In genomic region chr8:46295101-46295534, GRCm38 (mm10) we compare ENCODE assay signal across 25 mouse cellular contexts. TPM values are rescaled to one million over a fixed set of nuclear protein-coding genes. Genes with fewer than 3 reads are reported as not detected.
A peak's percentile ranks its signal among the peaks of the same experiment; 100 is the strongest.
DNase-seq lines count a peak whose midpoint lies in the region; ATAC-seq lines count a peak whose summit lies in the region.
"Had no signal": no experiment of that assay in that cellular context is flagged by ENCODE, and none has a peak within 500 bp of the region (broad histone marks: within the 10 kb centered on the region; RNA-seq: fewer than 3 reads in every experiment).

No protein-coding gene starts in this region.

- no peak overlapping the region for H3K27ac ChIP-seq in neural tube, embryonic 15.5 days (replicated peaks)
- no peak overlapping the region for H3K27ac ChIP-seq in forebrain, embryonic 16.5 days (ENCODE audit: low read length)
- H3K27ac ChIP-seq: heart, adult 2 months; kidney, embryonic 15.5 days; lung, embryonic 15.5 days had no signal

- peaks cover 88% of the 10 kb centered on the region for H3K27me3 ChIP-seq in neural tube, embryonic 15.5 days (replicated peaks)
- peaks cover 79% of the 10 kb centered on the region for H3K27me3 ChIP-seq in forebrain, embryonic 16.5 days (replicated peaks; ENCODE audit: control insufficient read depth, insufficient read depth, low read length)

- WGBS in neural tube, embryonic 15.5 days, result under 1% methylated on average over 14 of the region's 14 CpGs
- WGBS in forebrain, embryonic 16.5 days, result under 1% methylated on average over 14 of the region's 14 CpGs

- ATAC-seq in neural tube, embryonic 15.5 days (ENCODE audit: low FRiP score), result no peak
- peak; percentile 57; the same call in 1 of the 2 replicates for ATAC-seq in forebrain, embryonic 16.5 days

- no peak overlapping the region for H3K4me3 ChIP-seq in neural tube, embryonic 15.5 days (replicated peaks)
- no peak overlapping the region for H3K4me3 ChIP-seq in forebrain, embryonic 16.5 days (replicated peaks; ENCODE audit: low read length)
- H3K4me3 ChIP-seq: erythroblast, embryonic 14.5 days; lung, embryonic 15.5 days; myocyte had no signal

- no peaks in the 10 kb centered on the region for H3K9me3 ChIP-seq in neural tube, embryonic 15.5 days (replicated peaks)
- H3K9me3 ChIP-seq in forebrain, embryonic 16.5 days (ENCODE audit: control insufficient read depth, low read length), result no peaks in the 10 kb centered on the region
- H3K9me3 ChIP-seq: kidney, embryonic 15.5 days; lung, embryonic 15.5 days had no signal

- H3K4me2 ChIP-seq in neural tube, embryonic 15.5 days, result no peak overlapping the region
- peak overlapping the region; percentile 21 for H3K4me2 ChIP-seq in forebrain, embryonic 16.5 days (ENCODE audit: low read length)

- DNase-seq in embryo, embryonic 10 days (ENCODE audit: low spot score), result peak; percentile 49
- no peak for DNase-seq in embryo, embryonic 9.5 days (ENCODE audit: extremely low spot score)
- DNase-seq in neural tube, embryonic 10.5 days (ENCODE audit: extremely low spot score, low spot score), result peak; percentile 30
- no peak for DNase-seq in gastrocnemius, postnatal 10 days
- no peak for DNase-seq in ovary, adult 18-20 months (ENCODE audit: low spot score)
- DNase-seq in frontal cortex, postnatal 10 days (ENCODE audit: low spot score in 2 of 2), result no peak
- DNase-seq: cerebellum, adult 11-12 months; gastrocnemius, adult 2 months; heart, adult 2 months; right cerebral cortex, postnatal 14 days; thymus, postnatal 36 days had no signal

- peaks cover 35% of the 10 kb centered on the region for H3K4me1 ChIP-seq in neural tube, embryonic 15.5 days
- H3K4me1 ChIP-seq in forebrain, embryonic 16.5 days (replicated peaks; ENCODE audit: control insufficient read depth, insufficient read depth, low read length), result peaks cover 50% of the 10 kb centered on the region

- H3K9ac ChIP-seq in neural tube, embryonic 15.5 days (replicated peaks), result no peak overlapping the region
- H3K9ac ChIP-seq in forebrain, embryonic 16.5 days (replicated peaks; ENCODE audit: low read depth, low read length), result no peak overlapping the region
- H3K9ac ChIP-seq: kidney, embryonic 15.5 days; lung, embryonic 15.5 days had no signal

- no peaks in the 10 kb centered on the region for H3K36me3 ChIP-seq in neural tube, embryonic 15.5 days
- H3K36me3 ChIP-seq in forebrain, embryonic 16.5 days (ENCODE audit: control insufficient read depth, insufficient read depth), result no peaks in the 10 kb centered on the region
- H3K36me3 ChIP-seq: kidney, embryonic 15.5 days; lung, embryonic 15.5 days had no signal

RNA-seq across cellular contexts. Expression of gene Helt, which starts 0.6 kb away (rescaled TPM):
- polyA plus RNA-seq in neural tube, embryonic 15.5 days (2015; fragmentation: Nextera tagmentation; extraction: Ambion mirVana), result not detected in 2 replicates
- polyA plus RNA-seq in forebrain, embryonic 16.5 days (2015; fragmentation: Nextera tagmentation; extraction: Ambion mirVana), result 3.4 and 7.3 TPM in 2 replicates
- 1 to 10 TPM in 1 of 2 experiments, under 1 TPM in 1; 0.45 to 1.1 TPM for total RNA-seq in gastrocnemius, postnatal 10 days (2021)
- total RNA-seq: CH12.LX; common myeloid progenitor, adult 5-6 weeks; heart, postnatal 10 days; layer of hippocampus, adult 8-10 months; left cerebral cortex, postnatal 14 days; megakaryocyte progenitor cell, adult 5-6 weeks had no signal
- polyA plus RNA-seq: erythroblast, embryonic 14.5 days; intestine, embryonic 14.5 days; kidney, embryonic 15.5 days; liver, embryonic 11.5 days; lung, embryonic 15.5 days; myocyte had no signal

Comparison
In these comparisons a context has a peak if more than half of its experiments do, and no peak if none do; other contexts are left out.
1. DNase-seq: peak in embryo, embryonic 10 days (single experiment) and neural tube, embryonic 10.5 days (single experiment); none in embryo, embryonic 9.5 days (single experiment), gastrocnemius, postnatal 10 days (single experiment), ovary, adult 18-20 months (single experiment) and frontal cortex, postnatal 10 days (0 of 2).